Mouse (Mus musculus) MEL (cell line): ENCODE measurements around the gene Trim2. TPM values are rescaled to one million over a fixed set of nuclear protein-coding genes. Genes with fewer than 3 reads are reported as not detected.

Experiments
- DNase-seq: peaks from one replicate; pipeline ENCODE4 v3.0.0; 2011; ENCODE audit warnings: low read depth, low spot score
- H3K27ac ChIP-seq: 2 replicates; pipeline ENCODE4 v1.5.1; 2012; ENCODE audit warnings: low read depth, mild to moderate bottlenecking, control low read depth, low read length, moderate library complexity; ENCODE audit not compliant: control insufficient read depth
- H3K27me3 ChIP-seq, 2 experiments: fragments of 150-350 bp in 1 of 2; sonication (generic) in 1 of 2; 2 replicates each; pipeline ENCODE4 v1.6.1; 2012; ENCODE audit warnings: low read length in 2 of 2, mild to moderate bottlenecking in 2 of 2, improper control_type of control experiment in 1 of 2, moderate library complexity in 1 of 2; ENCODE audit not compliant: insufficient read depth in 2 of 2, control insufficient read depth in 1 of 2
- H3K36me3 ChIP-seq, 2 experiments: 2 replicates each; pipeline ENCODE4 v1.6.1; 2012 to 2014; ENCODE audit warnings: low read length in 2 of 2, improper control_type of control experiment in 1 of 2, inconsistent platforms in 1 of 2, mild to moderate bottlenecking in 1 of 2; ENCODE audit not compliant: insufficient read depth in 2 of 2, control insufficient read depth in 1 of 2
- H3K4me1 ChIP-seq, 2 experiments: fragments of 150-350 bp in 1 of 2; sonication (generic) in 1 of 2; 2 replicates each; pipeline ENCODE4 v1.6.1; 2012; ENCODE audit warnings: low read length in 2 of 2, improper control_type of control experiment in 1 of 2, mild to moderate bottlenecking in 1 of 2; ENCODE audit not compliant: insufficient read depth in 2 of 2, control insufficient read depth in 1 of 2
- H3K4me3 ChIP-seq, 2 experiments: fragments of 150-350 bp in 1 of 2; sonication (generic) in 1 of 2; 2 replicates each; pipeline ENCODE4 v1.5.1; 2012; ENCODE audit warnings: low read depth in 2 of 2, low read length in 2 of 2, mild to moderate bottlenecking in 2 of 2, moderate library complexity in 2 of 2, control low read depth in 1 of 2, improper control_type of control experiment in 1 of 2; ENCODE audit not compliant: control insufficient read depth in 1 of 2, insufficient read depth in 1 of 2
- H3K79me2 ChIP-seq: 2 replicates; pipeline ENCODE4 v1.6.1; 2012; ENCODE audit warnings: mild to moderate bottlenecking, low read length, moderate library complexity; ENCODE audit not compliant: control insufficient read depth, poor library complexity, insufficient read depth
- H3K9ac ChIP-seq: 2 replicates; pipeline ENCODE4 v1.6.1; 2012; ENCODE audit warnings: low read depth, mild to moderate bottlenecking, control low read depth, low read length, moderate library complexity; ENCODE audit not compliant: control insufficient read depth, poor library complexity, severe bottlenecking
- H3K9me3 ChIP-seq: fragments of 150-350 bp; sonication (generic); replicated peaks from 2 replicates; pipeline ENCODE4 v1.6.1; 2012; ENCODE audit warnings: mild to moderate bottlenecking, low read length, improper control_type of control experiment, moderate library complexity; ENCODE audit not compliant: insufficient read depth
- EP300 ChIP-seq, 2 experiments: IDR thresholded peaks; 2 replicates each; pipeline ENCODE4 v1.6.1; 2011; ENCODE audit warnings: improper control_type of control experiment in 2 of 2, low read length in 2 of 2, low read depth in 1 of 2, mild to moderate bottlenecking in 1 of 2
- ETS1 ChIP-seq: IDR thresholded peaks from 2 replicates; pipeline ENCODE4 v1.6.1; 2012; ENCODE audit warnings: low read depth, mild to moderate bottlenecking, inconsistent platforms, low read length, improper control_type of control experiment, moderate library complexity
- GATA1 ChIP-seq: IDR thresholded peaks from 2 replicates; pipeline ENCODE4 v1.6.1; 2011; ENCODE audit warnings: low read depth, low read length, improper control_type of control experiment
- HCFC1 ChIP-seq: IDR thresholded peaks from 2 replicates; pipeline ENCODE4 v1.6.1; 2012; ENCODE audit warnings: low read depth, mild to moderate bottlenecking, inconsistent platforms, low read length, improper control_type of control experiment, moderate library complexity
- JUND ChIP-seq: IDR thresholded peaks from 2 replicates; pipeline ENCODE4 v1.6.1; 2011; ENCODE audit warnings: low read depth, mild to moderate bottlenecking, improper control_type of control experiment, low read length
- KAT2A ChIP-seq: conservative IDR thresholded peaks from 2 replicates; pipeline ENCODE4 v1.6.1; 2012; ENCODE audit warnings: low read depth, low read length, improper control_type of control experiment, inconsistent platforms
- MAFK ChIP-seq: IDR thresholded peaks from 2 replicates; pipeline ENCODE4 v1.6.1; 2011; ENCODE audit warnings: low read depth, mild to moderate bottlenecking, low read length, improper control_type of control experiment, borderline replicate concordance
- MXI1 ChIP-seq: IDR thresholded peaks from 2 replicates; pipeline ENCODE4 v1.6.1; 2011; ENCODE audit warnings: mild to moderate bottlenecking, low read depth, low read length, improper control_type of control experiment
- MYC ChIP-seq: IDR thresholded peaks from 2 replicates; pipeline ENCODE4 v1.6.1; 2011; ENCODE audit warnings: low read depth, mild to moderate bottlenecking, low read length, improper control_type of control experiment, moderate library complexity
- NELFE ChIP-seq: IDR thresholded peaks from 2 replicates; pipeline ENCODE4 v1.6.1; 2011; ENCODE audit warnings: low read depth, low read length, improper control_type of control experiment
- NRF1 ChIP-seq: IDR thresholded peaks from 2 replicates; pipeline ENCODE4 v1.6.1; 2014; ENCODE audit warnings: low read depth, mild to moderate bottlenecking, inconsistent platforms, low read length, improper control_type of control experiment, moderate library complexity; ENCODE audit not compliant: poor library complexity, insufficient read depth, severe bottlenecking
- POLR2A ChIP-seq, 2 experiments: IDR thresholded peaks; 2 replicates each; pipeline ENCODE4 v1.6.1; 2011 to 2012; ENCODE audit warnings: low read length in 2 of 2, mild to moderate bottlenecking in 2 of 2, control low read depth in 1 of 2, improper control_type of control experiment in 1 of 2, low read depth in 1 of 2, moderate library complexity in 1 of 2; ENCODE audit not compliant: control insufficient read depth in 1 of 2, insufficient read depth in 1 of 2, poor library complexity in 1 of 2
- POLR2AphosphoS2 ChIP-seq: IDR thresholded peaks from 2 replicates; pipeline ENCODE4 v1.6.1; 2011; ENCODE audit warnings: low read length, improper control_type of control experiment
- POLR2AphosphoS5 ChIP-seq: IDR thresholded peaks from 2 replicates; pipeline ENCODE4 v1.6.1; 2012; ENCODE audit warnings: low read depth, borderline replicate concordance, mild to moderate bottlenecking, inconsistent platforms, low read length, moderate library complexity, mixed read lengths
- RAD21 ChIP-seq: IDR thresholded peaks from 2 replicates; pipeline ENCODE4 v1.6.1; 2011; ENCODE audit warnings: mild to moderate bottlenecking, low read depth, low read length, improper control_type of control experiment
- SIN3A ChIP-seq: IDR thresholded peaks from 2 replicates; pipeline ENCODE4 v1.6.1; 2012; ENCODE audit warnings: low read length, improper control_type of control experiment, inconsistent platforms
- SMC3 ChIP-seq: IDR thresholded peaks from 2 replicates; pipeline ENCODE4 v1.6.1; 2011; ENCODE audit warnings: low read depth, low read length, improper control_type of control experiment
- TBP ChIP-seq: IDR thresholded peaks from 2 replicates; pipeline ENCODE4 v1.8.0; 2011; ENCODE audit warnings: low read depth, low read length, improper control_type of control experiment
- UBTF ChIP-seq: IDR thresholded peaks from 2 replicates; pipeline ENCODE4 v1.6.1; 2012; ENCODE audit warnings: low read depth, mild to moderate bottlenecking, inconsistent platforms, low read length, improper control_type of control experiment, moderate library complexity, borderline replicate concordance; ENCODE audit not compliant: insufficient read depth
- ZMIZ1 ChIP-seq: IDR thresholded peaks from 2 replicates; pipeline ENCODE4 v1.6.1; 2012; ENCODE audit warnings: low read depth, mild to moderate bottlenecking, inconsistent platforms, low read length, improper control_type of control experiment, moderate library complexity
- polyA plus RNA-seq, 2 experiments: library from polyadenylated mRNA; stranded (reverse) in 1 of 2; unstranded in 1 of 2; fragments of >175 nt in 1 of 2; fragments of >200 nt in 1 of 2; gene quantifications; 2 replicates each; pipeline versions ENCODE4 v1.2.1 to v1.2.4; 2012; ENCODE audit warnings: low replicate concordance in 2 of 2, low read depth in 1 of 2; ENCODE audit not compliant: insufficient read length in 2 of 2, insufficient read depth in 1 of 2, missing spikeins in 1 of 2
- total RNA-seq: library from RNA; depleted of rRNA; stranded (reverse); fragments of 300-350 nt; gene quantifications from 2 replicates; pipeline ENCODE4 v1.2.3, GENCODE M21; 2012

Trim2 gene
- total and polyA plus RNA-seq, 3 experiments = 1.7 to 4.4 TPM; not detected in 1

DNA sequence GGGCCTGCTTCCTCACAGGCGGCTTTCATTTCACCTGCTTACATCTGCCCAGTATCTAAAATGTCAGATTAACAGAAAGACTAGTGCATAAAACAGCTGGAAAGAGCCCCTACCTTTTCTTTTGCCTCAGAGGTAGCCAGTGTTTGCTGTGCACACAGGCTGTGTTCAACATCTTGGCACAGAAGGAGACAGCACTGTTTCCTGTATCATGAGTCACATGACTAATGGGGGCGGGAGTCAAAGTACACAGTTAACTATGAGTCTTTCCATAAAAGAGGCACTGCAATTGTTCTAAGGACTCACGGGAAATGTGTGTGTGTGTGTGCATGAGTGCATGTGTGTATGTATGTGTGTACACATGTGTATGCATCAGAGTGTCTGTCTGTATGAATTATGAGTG, 43.9 kb downstream of the Trim2 start (continued):
- no peak for TF ChIP-seq NRF1
- TF ChIP-seq SIN3A = 0 out of 2 replicates have a peak, but pooled peaks have one; percentile 24
- peak; percentile 50 for TF ChIP-seq NELFE
- TF ChIP-seq POLR2AphosphoS5 = no peak
- TF ChIP-seq TBP = 0 out of 2 replicates have a peak, but pooled peaks have one; percentile 14
- TF ChIP-seq MXI1 = 0 out of 2 replicates have a peak, but pooled peaks have one; percentile 30
- no peak for TF ChIP-seq EP300 (IDR thresholded peaks at IDR 0.05; ENCODE audit: low read depth in 1 of 2, low read length in 2 of 2)
- TF ChIP-seq POLR2A (IDR thresholded peaks at IDR 0.05; ENCODE audit: control insufficient read depth in 1 of 2, insufficient read depth in 1 of 2, low read depth in 1 of 2, low read length in 2 of 2, poor library complexity in 1 of 2) = no peak

DNA sequence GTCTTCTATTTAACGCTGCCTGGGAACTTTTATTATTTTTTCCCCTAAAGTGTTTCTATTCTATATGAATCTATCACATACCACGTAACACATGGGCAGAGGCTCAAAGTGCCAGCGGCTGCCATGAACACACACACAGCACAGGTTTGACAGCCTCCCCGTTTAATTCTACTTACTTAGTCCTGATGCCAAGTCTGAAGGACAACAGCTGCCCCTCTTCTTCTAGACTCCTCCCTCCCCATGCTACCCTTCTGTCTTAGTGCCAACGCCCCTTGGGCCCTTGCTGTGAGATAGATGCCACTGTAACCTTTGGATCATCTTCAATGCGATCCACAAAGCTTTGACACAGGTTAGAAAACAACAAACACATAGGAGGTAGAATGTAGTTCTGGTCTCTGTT, 44.8 kb downstream of the Trim2 start:
- Histone ChIP-seq H3K9ac (no peak overlapping the region), H3K9me3 (no peaks in the 10 kb centered on the region), H3K4me3 (no peak overlapping the region), H3K27ac (no peak overlapping the region), H3K36me3 (peaks cover 0 to 7% of the 10 kb centered on the region in 2 experiments; a peak in 2 of 4 replicates), H3K27me3 (no peaks in the 10 kb centered on the region), H3K79me2 (peaks cover 1% of the 10 kb centered on the region; the same call in 1 of the 2 replicates), H3K4me1 (peaks cover 5 to 7% of the 10 kb centered on the region in 2 experiments; a peak in 3 of 4 replicates)
- no peak for DNase-seq
- TF ChIP-seq GATA1 (no peak), SMC3 (no peak), KAT2A (no peak), SIN3A (no peak), MYC (no peak), MAFK (no peak), HCFC1 (no peak), JUND (no peak), UBTF (no peak)

DNA sequence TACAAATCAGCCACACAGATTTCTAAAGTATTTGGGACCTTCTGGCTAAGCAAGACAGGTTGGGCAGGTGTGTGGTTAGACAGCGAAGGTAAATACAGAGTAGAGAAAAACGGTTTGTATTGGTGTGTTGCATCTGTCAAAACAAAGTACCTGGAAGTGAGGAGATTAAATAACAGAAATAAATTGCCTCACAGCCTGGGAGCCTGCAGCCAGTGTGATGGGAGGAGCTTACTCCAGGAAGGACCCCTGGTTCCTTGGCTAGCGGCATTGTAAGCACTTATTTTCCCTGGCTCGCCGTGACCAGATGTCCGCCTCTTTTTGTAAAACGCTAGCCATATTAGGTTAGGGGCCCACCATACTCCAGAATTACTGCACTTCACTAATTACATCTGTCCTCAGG, 45.8 kb downstream of the Trim2 start:
- Histone ChIP-seq H3K9me3 (no peaks in the 10 kb centered on the region), H3K4me1 (peaks cover 5 to 7% of the 10 kb centered on the region in 2 experiments; a peak in 3 of 4 replicates), H3K79me2 (peaks cover 1% of the 10 kb centered on the region; the same call in 1 of the 2 replicates), H3K4me3 (no peak overlapping the region), H3K27ac (no peak overlapping the region), H3K36me3 (peaks cover 0 to 7% of the 10 kb centered on the region in 2 experiments; a peak in 2 of 4 replicates), H3K9ac (no peak overlapping the region), H3K27me3 (no peaks in the 10 kb centered on the region)
- no peak for DNase-seq
- no peak for TF ChIP-seq KAT2A
- no peak for TF ChIP-seq RAD21
- no peak for TF ChIP-seq NRF1
- TF ChIP-seq ZMIZ1 = no peak
- TF ChIP-seq ETS1 = no peak
- TF ChIP-seq POLR2AphosphoS2 = no peak
